Mouse (Mus musculus): Measurements from ENCODE around the gene Myo1d. TPM values are rescaled to one million over a fixed set of nuclear protein-coding genes. Genes with fewer than 3 reads are reported as not detected.
A peak's percentile ranks its signal among the peaks of the same experiment; 100 is the strongest.

Gene Myo1d
- polyA plus RNA-seq, 1 experiment, result 16.9 TPM

DNA sequence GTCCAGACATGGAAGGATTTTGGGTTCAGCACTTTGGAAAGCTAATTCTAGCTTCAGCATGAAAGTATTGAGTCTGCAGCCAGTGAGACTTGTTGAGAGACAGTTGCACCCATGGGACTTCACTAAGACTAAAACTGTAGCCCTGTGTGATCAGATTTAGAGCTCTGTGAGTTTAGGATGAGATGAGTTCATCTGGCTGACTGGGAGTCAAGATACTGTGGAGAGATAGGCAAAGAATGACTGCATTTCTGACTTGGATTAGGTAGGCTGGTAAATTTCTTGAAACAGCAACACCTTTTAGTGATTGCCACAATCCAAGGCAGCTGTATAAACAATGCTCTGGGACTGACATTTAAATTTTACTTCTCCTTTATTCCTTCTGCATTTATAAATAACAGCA, 61.8 kb downstream of the Myo1d start:
- no peaks in the 10 kb centered on the region for H3K4me1 ChIP-seq (ENCODE audit: control insufficient read depth, insufficient read depth, low read length)
- TF ChIP-seq CTCF (IDR thresholded peaks at IDR 0.05; ENCODE audit: borderline replicate concordance, insufficient read depth, low read depth, low read length), result no peak
- no peak for TF ChIP-seq POLR2A (IDR thresholded peaks at IDR 0.05; ENCODE audit: borderline replicate concordance, insufficient read depth, low read length)

GRCm38 (mm10) chr11:80715115-80715514, 64.7 kb downstream of the Myo1d start:
- Histone ChIP-seq H3K27ac (ENCODE audit: insufficient read depth, low read length) (no peak overlapping the region), H3K4me3 (replicated peaks; ENCODE audit: insufficient read depth, low read depth, low read length) (no peak overlapping the region), H3K4me1 (ENCODE audit: control insufficient read depth, insufficient read depth, low read length) (no peaks in the 10 kb centered on the region), H3K27me3 (ENCODE audit: control insufficient read depth, insufficient read depth, low read length) (no peaks in the 10 kb centered on the region)
- TF ChIP-seq CTCF (IDR thresholded peaks at IDR 0.05; ENCODE audit: borderline replicate concordance, insufficient read depth, low read depth, low read length) (no peak), POLR2A (IDR thresholded peaks at IDR 0.05; ENCODE audit: borderline replicate concordance, insufficient read depth, low read length) (no peak)
- 72% methylated on average over 2 of the region's 2 CpGs for WGBS
- no peak for DNase-seq

More for the DNA sequence above, 61.8 kb downstream of the Myo1d start:
- DNase-seq, result no peak
- Histone ChIP-seq H3K4me3 (replicated peaks; ENCODE audit: insufficient read depth, low read depth, low read length) (no peak overlapping the region), H3K27ac (ENCODE audit: insufficient read depth, low read length) (no peak overlapping the region), H3K27me3 (ENCODE audit: control insufficient read depth, insufficient read depth, low read length) (no peaks in the 10 kb centered on the region)

GRCm38 (mm10) chr11:80713705-80714104, 66.1 kb downstream of the Myo1d start:
- H3K27ac ChIP-seq (ENCODE audit: insufficient read depth, low read length), result no peak overlapping the region
- H3K4me3 ChIP-seq (replicated peaks; ENCODE audit: insufficient read depth, low read depth, low read length), result no peak overlapping the region
- 79% methylated on average over 1 of the region's 1 CpGs for WGBS
- no peaks in the 10 kb centered on the region for H3K27me3 ChIP-seq (ENCODE audit: control insufficient read depth, insufficient read depth, low read length)
- TF ChIP-seq CTCF (IDR thresholded peaks at IDR 0.05; ENCODE audit: borderline replicate concordance, insufficient read depth, low read depth, low read length) (no peak), POLR2A (IDR thresholded peaks at IDR 0.05; ENCODE audit: borderline replicate concordance, insufficient read depth, low read length) (no peak)
- H3K4me1 ChIP-seq (ENCODE audit: control insufficient read depth, insufficient read depth, low read length), result no peaks in the 10 kb centered on the region
- no peak for DNase-seq

DNA sequence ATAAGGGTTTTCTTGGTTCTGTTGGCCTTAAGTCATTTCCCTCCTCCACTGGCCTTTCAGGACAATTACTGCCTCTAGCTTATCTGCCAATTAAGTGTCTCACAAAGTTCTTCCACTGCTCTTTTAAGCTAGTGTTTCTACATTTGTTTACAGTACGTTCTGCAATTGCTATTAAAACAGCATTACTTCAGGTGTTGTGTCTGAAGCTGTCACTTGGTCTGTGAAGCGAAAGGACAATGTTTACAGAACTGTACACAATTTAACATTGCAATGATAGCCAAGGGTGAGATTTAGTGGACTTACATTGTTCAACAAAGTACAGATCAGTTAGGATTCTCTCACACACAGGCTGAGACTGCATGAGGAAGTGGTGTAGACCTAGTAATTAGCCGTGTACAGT, 67.6 kb downstream of the Myo1d start:
- DNase-seq, result no peak
- no peaks in the 10 kb centered on the region for H3K27me3 ChIP-seq (ENCODE audit: control insufficient read depth, insufficient read depth, low read length)
- no peaks in the 10 kb centered on the region for H3K4me1 ChIP-seq (ENCODE audit: control insufficient read depth, insufficient read depth, low read length)
- H3K27ac ChIP-seq (ENCODE audit: insufficient read depth, low read length), result no peak overlapping the region
- TF ChIP-seq POLR2A (IDR thresholded peaks at IDR 0.05; ENCODE audit: borderline replicate concordance, insufficient read depth, low read length), result no peak
- no peak for TF ChIP-seq CTCF (IDR thresholded peaks at IDR 0.05; ENCODE audit: borderline replicate concordance, insufficient read depth, low read depth, low read length)
- WGBS, result 85% methylated on average over 3 of the region's 3 CpGs
- H3K4me3 ChIP-seq (replicated peaks; ENCODE audit: insufficient read depth, low read depth, low read length), result no peak overlapping the region

DNA sequence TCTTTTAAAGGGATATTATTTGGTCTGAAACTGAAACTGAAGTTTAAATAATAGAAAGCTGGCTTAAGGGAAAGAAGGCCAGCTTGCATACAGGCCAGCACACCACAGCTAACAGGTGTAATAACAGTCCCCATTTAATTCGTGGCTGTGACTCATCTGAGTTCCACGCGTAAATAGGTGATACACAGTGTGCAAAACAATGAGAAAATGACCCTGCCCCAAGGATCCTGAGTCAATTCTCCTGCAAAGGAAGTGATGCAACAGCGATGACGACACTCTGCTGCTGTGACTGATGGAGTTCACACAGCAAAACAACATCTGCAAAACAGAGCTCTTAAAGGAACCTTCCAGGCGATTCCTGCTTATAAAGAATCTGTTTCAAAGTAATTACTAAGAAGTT, 68.5 kb downstream of the Myo1d start:
- no peaks in the 10 kb centered on the region for H3K4me1 ChIP-seq (ENCODE audit: control insufficient read depth, insufficient read depth, low read length)
- H3K27me3 ChIP-seq (ENCODE audit: control insufficient read depth, insufficient read depth, low read length), result no peaks in the 10 kb centered on the region
- DNase-seq, result no peak
- no peak overlapping the region for H3K27ac ChIP-seq (ENCODE audit: insufficient read depth, low read length)
- H3K4me3 ChIP-seq (replicated peaks; ENCODE audit: insufficient read depth, low read depth, low read length), result no peak overlapping the region
- 61% methylated on average over 6 of the region's 6 CpGs for WGBS
- no peak for TF ChIP-seq CTCF (IDR thresholded peaks at IDR 0.05; ENCODE audit: borderline replicate concordance, insufficient read depth, low read depth, low read length)
- TF ChIP-seq POLR2A (IDR thresholded peaks at IDR 0.05; ENCODE audit: borderline replicate concordance, insufficient read depth, low read length), result no peak

DNA sequence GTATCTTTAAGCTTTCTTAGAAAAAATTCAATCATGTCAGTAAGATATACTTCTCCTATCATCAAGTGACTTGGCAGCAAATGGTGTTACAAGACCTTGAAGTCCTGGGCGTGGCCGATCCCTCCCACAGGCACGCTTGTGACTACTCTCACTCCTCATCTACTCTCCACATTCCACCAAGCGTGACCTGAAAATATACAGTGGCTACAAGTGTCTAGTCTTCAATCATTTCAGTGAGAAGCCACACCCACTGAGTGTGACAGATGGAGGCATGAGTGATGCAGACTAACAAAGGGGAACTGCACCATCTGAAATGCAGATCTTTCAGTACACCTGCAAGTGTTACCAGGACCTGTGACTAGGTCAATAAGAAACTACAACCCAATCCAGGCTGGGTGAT, 79.2 kb downstream of the Myo1d start:
- Histone ChIP-seq H3K4me1 (ENCODE audit: control insufficient read depth, insufficient read depth, low read length) (no peaks in the 10 kb centered on the region), H3K4me3 (replicated peaks; ENCODE audit: insufficient read depth, low read depth, low read length) (no peak overlapping the region), H3K27ac (ENCODE audit: insufficient read depth, low read length) (no peak overlapping the region), H3K27me3 (ENCODE audit: control insufficient read depth, insufficient read depth, low read length) (no peaks in the 10 kb centered on the region)
- 76% methylated on average over 4 of the region's 4 CpGs for WGBS
- no peak for DNase-seq
- no peak for TF ChIP-seq POLR2A (IDR thresholded peaks at IDR 0.05; ENCODE audit: borderline replicate concordance, insufficient read depth, low read length)
- TF ChIP-seq CTCF (IDR thresholded peaks at IDR 0.05; ENCODE audit: borderline replicate concordance, insufficient read depth, low read depth, low read length), result no peak

GRCm38 (mm10) chr11:80698721-80699120, 81.1 kb downstream of the Myo1d start:
- Histone ChIP-seq H3K4me1 (ENCODE audit: control insufficient read depth, insufficient read depth, low read length) (no peaks in the 10 kb centered on the region), H3K27me3 (ENCODE audit: control insufficient read depth, insufficient read depth, low read length) (no peaks in the 10 kb centered on the region), H3K4me3 (replicated peaks; ENCODE audit: insufficient read depth, low read depth, low read length) (no peak overlapping the region), H3K27ac (ENCODE audit: insufficient read depth, low read length) (no peak overlapping the region)
- no peak for DNase-seq
- WGBS, result 83% methylated on average over 3 of the region's 3 CpGs
- no peak for TF ChIP-seq CTCF (IDR thresholded peaks at IDR 0.05; ENCODE audit: borderline replicate concordance, insufficient read depth, low read depth, low read length)
- no peak for TF ChIP-seq POLR2A (IDR thresholded peaks at IDR 0.05; ENCODE audit: borderline replicate concordance, insufficient read depth, low read length)

GRCm38 (mm10) chr11:80696350-80696749, 83.5 kb downstream of the Myo1d start:
- no peak for TF ChIP-seq POLR2A (IDR thresholded peaks at IDR 0.05; ENCODE audit: borderline replicate concordance, insufficient read depth, low read length)
- no peak; the same call in 1 of the 2 replicates for TF ChIP-seq CTCF (IDR thresholded peaks at IDR 0.05; ENCODE audit: borderline replicate concordance, insufficient read depth, low read depth, low read length)
- H3K27ac ChIP-seq (ENCODE audit: insufficient read depth, low read length), result no peak overlapping the region
- H3K4me1 ChIP-seq (ENCODE audit: control insufficient read depth, insufficient read depth, low read length), result no peaks in the 10 kb centered on the region
- no peak overlapping the region for H3K4me3 ChIP-seq (replicated peaks; ENCODE audit: insufficient read depth, low read depth, low read length)
- no peaks in the 10 kb centered on the region for H3K27me3 ChIP-seq (ENCODE audit: control insufficient read depth, insufficient read depth, low read length)
- peak in 1 of 2 experiments; percentile 30 for DNase-seq
- WGBS, result 8% methylated on average over 4 of the region's 4 CpGs

All from cerebellum, adult 2 months (tissue).